Mouse (Mus musculus): ENCODE data around the gene Ccdc126.

GRCm38 (mm10) chr6:49324528-49324927 lies 5.5 kb downstream of the Ccdc126 start:
- TF ChIP-seq CTCF (IDR thresholded peaks at IDR 0.05; ENCODE audit: low read depth, low read length): no peak
- TF ChIP-seq POLR2A (IDR thresholded peaks at IDR 0.05; ENCODE audit: insufficient read depth, low read length): no peak
